Mouse (Mus musculus): ENCODE data around the gene Ptpro.
A peak's percentile ranks its signal among the peaks of the same experiment; 100 is the strongest.

Ptpro gene

DNA sequence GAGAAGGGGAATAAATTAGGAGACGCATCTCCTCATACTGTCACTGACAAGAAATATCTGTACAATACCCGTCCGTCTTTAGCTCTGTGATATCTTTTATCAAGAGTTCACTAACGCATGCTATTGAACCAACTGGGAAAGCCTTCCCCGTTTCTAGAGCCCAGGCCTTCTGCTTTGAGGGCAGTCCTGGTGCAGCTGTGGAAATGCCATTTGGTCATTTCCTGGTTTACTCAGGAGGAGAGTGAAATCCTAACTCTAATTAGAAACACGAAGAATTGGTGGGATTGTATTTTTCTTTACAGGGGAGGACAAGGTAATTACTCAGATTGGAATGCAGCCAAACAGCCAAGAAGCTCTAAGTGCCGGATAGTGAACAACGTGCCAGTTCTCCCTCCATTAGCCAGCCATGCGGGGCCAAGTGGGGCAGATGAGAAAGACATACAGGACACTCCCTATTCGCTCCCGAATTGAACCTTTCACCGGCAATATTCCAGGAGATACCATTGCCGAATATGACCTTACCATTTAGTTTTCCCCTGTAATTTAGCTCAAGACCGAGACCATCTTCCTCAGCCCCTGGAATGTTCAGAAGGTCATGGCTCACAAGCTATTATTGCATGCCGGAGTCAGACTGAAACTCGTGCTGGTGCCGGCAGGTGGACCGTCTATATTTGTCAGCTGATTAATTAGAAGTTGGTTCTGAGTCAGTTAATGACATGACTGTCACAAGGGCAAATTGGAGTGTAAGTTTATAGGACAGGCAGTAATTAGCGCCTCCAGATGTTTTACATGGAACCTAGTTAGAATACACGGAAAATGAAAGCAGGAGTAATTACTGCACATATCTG lies 43.1 kb downstream of the Ptpro start:
- no peak for DNase-seq (ENCODE audit: low spot score in 2 of 2)

DNA sequence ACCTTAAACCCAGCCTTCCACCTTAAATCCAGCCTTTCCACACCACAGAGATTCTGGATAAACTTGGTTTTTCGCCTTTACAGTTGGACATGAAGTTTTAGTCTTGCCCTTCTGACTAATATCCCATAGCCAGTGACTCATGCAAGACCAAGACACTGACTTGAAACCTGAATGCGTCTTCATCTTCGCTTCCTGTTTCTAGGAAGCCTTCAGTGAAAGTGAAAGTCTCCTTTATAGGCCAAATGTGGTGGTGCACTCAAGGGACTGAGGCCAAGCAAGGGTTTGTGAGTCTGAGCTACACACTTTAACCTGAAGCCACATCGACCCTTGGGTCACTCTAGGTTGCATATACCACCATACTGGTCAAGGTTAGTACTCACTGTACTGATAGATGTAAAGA lies 50.4 kb downstream of the Ptpro start:
- DNase-seq (ENCODE audit: low spot score in 2 of 2) = no peak

DNA sequence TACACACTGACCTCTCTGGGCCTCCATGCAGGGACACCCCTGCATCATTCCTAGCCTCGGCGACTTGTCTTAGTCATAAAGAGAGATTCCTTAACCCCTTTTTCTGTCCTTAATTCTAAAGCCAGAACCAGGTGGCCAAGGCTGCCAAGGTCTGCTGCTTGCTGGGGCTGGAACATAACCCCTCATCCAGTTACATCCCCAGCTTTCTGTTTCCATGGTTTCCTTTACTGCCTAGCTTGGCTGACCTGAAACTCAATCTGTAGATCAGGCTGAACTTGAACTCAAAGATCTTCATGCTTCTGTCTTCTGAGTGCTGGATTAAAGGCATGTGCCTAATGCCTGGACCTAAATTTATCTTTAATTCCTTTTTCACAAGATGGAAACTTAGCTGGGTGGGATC lies 51.7 kb downstream of the Ptpro start:
- DNase-seq (ENCODE audit: low spot score in 2 of 2) = no peak

DNA sequence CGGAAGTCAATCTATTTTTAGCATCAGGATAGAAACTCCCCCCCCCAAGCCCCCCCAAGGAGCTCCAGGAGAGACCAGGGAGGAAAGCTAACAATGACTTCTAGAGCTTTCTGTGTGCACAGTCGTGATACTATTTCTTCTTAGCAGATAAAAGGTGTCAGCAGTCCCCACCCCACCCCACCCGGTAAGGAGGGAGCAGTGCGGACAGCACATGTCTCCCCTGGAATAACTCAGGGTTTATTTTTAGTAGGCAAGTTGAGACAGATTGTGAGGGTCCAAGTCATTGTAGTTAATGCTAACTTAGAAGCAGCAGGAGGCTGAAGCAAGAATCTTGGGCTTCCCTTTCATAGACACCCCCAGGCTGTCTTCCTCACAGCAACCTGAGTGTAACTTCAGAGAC lies 63.1 kb downstream of the Ptpro start:
- no peak for DNase-seq (ENCODE audit: low spot score in 2 of 2)

DNA sequence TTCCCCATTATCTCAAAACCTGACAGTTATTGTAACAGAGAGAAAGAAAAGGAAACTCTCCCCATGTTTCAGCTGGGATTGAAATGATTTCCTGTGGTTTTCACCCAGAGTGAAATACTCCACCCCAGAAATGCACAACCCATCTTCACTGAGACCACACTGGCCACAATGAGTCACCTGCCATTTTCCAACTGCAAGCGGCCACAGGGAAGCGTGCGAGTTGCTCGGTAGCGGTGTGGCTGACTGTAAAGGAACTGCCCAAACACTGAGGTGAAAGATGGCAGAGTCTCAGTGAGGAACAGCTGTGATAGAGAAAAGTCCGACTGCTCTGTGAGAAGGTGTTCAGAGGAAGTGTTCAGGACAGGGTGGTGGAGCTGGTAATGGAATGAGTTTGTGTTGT lies 64.2 kb downstream of the Ptpro start:
- DNase-seq (ENCODE audit: low spot score in 2 of 2) = no peak

DNA sequence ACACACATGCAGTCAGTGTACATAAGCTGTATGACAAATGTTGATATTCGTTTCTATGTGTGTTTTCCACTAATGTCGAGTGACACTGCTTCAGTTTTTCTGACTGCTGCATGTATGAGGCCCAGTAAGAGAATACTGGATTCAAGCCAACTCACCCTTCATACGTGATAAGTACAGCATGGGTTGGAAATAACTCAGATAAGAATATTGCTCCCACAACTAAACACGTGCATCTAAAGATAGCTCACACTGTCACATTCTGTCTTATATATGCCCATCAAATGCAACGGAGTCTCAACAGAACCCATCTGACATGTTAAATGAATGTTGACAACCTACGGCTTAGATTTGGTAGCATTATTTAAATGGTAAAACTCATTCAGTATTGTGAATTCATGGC lies 65.4 kb downstream of the Ptpro start:
- no peak for DNase-seq (ENCODE audit: low spot score in 2 of 2)

DNA sequence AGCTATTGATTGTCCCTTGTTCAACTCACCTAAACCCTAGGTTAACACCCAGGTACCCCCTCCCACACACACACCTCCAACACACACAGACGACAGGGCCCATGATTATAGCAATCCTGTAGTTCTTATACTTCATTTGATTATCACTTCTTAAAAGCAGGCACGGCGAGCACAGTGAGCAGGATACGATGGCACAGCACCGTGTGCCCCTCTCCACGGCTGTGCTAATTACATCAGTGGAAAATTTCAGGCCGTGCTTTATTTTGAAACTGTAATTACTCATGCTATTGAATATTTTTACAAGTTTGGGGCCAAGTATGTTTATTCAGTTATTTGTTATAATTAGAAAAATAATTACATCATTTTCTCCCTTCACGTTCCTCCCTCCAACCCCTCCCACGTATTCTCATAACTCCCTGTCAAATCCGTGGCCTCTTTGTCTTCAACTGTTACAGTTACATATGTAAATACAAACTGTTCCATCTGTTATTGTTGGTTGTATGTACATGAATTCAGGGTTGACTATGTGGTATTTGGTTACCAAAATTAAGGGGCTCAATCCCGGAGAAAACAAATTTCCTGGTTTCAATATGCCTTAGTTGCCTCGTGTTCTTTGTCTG lies 66.2 kb downstream of the Ptpro start:
- no peak for DNase-seq (ENCODE audit: low spot score in 2 of 2)

DNA sequence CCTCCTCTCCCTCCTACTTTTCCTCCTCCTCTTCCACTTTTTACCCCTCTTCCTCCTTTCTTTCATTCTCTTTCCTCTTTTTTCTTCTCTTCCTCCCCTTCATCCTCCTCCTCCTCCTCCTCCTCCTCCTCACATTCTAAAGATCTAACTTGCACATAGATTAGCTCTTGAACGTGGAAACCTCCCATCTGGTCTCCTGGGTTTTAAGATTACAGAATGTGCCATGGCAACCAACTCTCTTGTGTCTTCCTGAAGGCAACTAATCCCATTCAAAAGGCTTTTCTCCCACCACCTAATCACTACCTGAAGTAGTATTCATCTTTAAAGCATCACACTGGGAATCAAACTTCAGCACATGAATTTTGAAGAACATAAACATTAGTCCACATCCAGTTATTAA lies 67.5 kb downstream of the Ptpro start:
- no peak for DNase-seq (ENCODE audit: low spot score in 2 of 2)

DNA sequence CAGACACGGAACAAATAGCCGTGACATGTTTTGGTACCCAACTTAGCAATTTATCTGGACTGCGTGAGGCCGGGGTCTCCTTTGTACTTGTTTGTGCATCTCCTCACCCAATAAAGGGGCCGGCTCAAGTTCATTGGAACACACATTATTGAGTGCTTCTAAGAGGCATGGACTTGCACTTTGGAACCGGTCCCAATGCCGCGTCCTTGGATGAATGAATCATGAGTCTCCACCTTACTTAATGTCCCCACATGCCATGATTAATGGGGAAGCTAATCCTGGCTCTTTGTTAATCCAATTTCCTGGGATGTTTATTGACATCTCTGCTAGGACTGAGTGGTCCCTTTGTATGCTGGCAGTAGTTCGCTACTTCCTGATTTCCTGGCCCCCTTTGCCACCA lies 75.6 kb downstream of the Ptpro start:
- no peak for DNase-seq (ENCODE audit: low spot score in 2 of 2)

DNA sequence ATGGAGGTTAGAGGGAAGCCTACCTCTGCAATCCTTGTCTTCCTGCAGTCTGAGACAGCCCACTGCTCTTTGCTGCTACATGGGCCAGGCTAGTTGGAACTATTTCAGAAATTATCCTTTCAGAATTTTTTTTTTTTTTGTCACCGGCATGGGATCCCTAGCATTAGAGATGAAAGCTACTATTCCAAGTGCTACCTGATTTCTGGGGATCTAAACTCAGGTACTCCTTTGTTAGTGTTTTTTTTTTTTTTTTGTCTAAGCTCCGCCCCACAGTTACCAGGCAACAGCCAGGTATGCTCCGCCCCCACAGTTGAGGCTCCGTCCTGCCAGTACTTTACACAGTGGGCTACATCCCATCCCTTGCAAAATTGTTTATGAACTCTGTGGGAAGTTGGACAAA lies 76.1 kb downstream of the Ptpro start:
- no peak for DNase-seq (ENCODE audit: low spot score in 2 of 2)

DNA sequence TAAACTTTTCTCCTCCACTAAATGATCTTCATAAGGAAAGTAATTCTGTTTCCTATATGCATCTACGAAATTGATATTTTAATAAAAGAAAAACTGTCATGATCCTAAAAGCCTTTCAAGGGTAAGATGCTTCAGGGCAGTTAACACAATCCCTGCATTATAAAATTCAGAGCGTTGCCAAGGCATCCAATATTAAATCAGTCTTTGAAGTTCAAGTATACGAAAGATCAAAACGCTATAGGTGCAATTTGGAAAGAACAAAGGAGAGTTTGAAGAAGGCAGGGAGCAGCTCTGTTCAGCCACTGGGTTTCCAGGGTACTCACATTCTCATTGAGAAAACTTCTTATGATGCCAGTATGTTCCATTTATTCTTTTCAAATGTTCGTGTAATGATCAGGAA lies 78.7 kb downstream of the Ptpro start:
- DNase-seq (ENCODE audit: low spot score in 2 of 2) = no peak

DNA sequence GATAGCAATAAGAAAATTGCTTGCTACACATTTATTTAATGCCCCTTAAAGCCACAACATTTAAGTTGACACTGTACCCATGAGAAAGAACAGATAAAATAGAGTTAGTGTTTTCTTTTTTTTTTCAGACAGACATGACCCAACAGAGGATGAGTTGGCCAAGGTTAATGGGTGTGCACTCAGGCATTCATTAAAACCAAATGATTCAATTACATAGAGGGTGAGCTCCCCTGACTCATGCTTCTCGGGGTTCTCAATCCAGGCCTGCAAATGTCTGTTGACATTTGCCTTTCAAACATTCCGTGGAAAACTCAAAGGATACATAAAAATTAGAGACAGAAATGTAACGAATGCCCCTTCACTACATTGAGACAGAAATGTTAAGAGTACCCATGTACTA lies 79.7 kb downstream of the Ptpro start:
- no peak for DNase-seq (ENCODE audit: low spot score in 2 of 2)

DNA sequence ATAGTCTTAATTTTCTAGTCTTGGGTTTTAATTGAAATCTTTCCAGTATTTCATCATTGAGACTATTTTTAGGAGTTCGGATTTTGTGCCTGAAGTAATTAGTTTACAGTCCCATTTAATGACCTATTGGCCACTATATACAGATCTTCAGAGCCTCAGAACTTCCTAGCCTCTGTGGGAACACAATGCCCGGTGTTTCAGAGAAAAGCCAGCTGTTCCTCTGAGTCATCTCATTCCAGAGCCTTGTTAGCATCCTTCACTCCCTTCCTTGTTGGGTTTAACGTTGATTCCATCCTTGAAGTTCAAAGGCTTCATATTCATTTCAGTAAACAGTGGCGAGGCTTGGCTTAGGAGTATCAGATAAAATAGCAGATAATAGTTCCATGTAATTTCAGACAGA lies 87.0 kb downstream of the Ptpro start:
- DNase-seq (ENCODE audit: low spot score in 2 of 2) = no peak

DNA sequence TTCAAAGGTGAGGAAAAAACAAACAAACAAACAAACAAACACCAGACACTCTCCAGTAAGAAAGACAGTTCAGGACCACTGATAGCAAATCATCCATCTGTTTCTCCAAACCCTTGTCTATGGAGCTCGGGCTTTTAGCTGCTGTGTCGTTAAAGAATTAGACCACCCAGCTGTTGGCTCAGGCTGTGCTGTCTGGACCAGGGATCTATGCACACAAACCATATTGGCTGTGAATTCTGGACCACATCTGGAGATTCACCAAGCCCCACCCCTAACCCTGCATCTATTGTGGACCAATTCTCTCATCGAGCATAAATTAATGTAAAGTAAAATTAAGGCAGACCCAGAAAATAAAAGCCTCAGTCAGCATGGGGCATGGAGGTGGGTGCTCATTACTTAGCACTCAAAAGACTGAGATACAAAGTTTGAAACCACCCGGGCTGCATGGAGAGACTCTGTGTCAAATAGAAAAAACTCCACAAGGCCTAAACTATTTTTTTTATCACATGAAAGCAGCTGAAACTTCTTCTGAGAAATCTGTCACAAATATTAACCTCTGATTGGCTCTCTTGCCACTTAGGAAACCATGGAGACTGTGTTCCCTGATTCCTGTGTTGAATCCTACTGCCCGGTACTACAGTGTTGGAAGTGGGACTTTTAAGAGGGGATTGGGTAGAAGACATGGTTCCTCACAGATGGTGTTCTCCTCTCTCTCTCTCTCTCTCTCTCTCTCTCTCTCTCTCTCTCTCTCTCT lies 91.7 kb downstream of the Ptpro start:
- no peak for DNase-seq (ENCODE audit: low spot score in 2 of 2)

DNA sequence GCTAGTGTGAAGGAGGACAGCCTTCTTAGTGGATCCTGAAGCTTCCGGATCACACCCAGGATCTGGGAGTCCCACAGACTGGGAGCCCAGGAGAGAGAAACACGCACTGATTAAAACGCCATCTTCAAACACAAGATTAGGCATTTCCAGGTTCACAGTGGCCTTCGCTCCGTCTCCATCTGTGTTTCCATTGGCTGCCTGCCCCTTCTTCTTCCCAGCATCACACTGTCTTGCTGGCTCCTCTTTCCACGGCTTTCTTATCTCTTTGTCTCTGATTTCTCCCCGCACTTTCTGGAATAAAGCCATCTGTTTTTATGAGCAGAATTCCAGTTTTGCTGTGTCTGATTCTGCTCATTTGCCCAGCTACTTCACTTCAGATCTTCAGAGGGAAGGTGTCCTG lies 108.0 kb downstream of the Ptpro start:
- no peak for DNase-seq (ENCODE audit: low spot score in 2 of 2)

DNA sequence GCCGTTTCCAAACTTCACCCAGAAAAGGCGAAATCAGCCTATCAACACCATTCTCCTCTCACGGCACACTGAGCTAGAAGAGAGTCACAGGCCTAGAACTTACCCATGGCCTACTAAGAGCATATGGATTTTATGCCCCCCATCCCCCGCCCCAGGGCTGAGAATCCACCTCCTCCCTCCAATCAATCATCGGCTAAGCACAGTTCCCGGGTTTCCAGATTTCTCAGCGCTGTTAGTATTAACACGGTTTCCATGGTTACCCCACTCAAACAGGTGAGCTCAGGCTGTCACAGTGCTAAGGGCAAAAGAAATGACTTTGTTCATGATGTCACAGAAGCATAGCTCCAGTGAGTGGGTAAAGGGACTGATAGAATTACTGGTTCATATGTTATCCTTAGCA lies 110.1 kb downstream of the Ptpro start:
- DNase-seq (ENCODE audit: low spot score in 2 of 2) = no peak

DNA sequence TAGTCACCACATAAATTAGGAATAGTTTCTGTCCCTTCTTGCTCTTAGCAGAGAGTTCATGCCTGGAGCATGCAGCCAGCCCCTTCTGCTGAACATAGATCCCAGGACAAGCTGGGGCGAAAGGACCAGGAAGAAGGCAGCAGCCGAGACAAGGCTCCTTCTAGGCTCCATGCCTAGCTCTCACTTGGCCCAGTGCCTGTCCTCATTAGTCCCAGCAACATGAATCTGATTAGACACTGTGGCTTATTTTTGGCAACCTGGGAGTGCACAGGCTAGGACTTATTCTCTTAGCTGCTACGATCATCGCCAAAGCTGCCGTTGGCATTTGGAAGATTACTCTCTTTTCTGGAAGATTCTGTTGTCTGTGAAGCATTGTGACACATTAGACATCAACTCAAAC lies 112.6 kb downstream of the Ptpro start:
- DNase-seq (ENCODE audit: low spot score in 2 of 2) = peak; percentile 8 to 13

DNA sequence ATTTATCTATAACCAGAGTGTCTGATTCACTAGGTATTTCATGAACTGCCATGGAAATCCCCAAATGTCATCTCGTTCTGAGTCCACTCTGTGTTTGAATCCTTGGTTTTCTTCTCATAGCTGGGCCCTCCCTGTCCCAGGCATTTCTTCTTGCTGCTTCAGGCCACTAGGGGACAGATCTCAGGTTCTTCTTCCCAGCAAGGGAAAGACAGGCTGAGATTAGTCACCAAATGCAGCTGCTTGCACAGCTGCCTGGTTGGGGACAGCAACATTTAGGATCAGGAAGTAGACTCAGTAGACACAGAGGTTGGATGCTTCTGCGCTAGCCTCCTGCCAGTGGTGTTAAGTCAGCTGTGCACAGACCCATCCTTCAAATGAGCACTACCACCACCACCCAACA lies 113.5 kb downstream of the Ptpro start:
- DNase-seq (ENCODE audit: low spot score in 2 of 2) = no peak

DNA sequence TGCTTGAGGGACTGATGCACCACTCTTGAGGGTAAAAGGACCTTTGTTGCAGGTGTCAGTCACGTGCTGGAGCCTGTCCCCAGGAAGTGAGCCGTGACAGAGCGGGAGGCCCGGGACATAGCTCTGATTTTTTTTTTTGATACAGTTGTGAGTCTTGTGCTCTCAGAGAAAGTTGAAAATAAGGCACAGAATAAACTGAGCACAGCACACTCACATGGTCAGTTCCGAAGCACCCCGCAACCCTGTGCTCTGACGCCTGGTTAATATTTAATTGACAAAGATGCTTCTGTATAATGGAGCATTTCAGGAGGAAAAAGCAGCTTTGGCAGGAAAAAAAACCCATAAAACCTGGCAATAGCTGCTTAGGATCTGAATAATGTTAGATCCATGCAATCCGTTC lies 118.6 kb downstream of the Ptpro start:
- DNase-seq (ENCODE audit: low spot score in 2 of 2) = no peak

DNA sequence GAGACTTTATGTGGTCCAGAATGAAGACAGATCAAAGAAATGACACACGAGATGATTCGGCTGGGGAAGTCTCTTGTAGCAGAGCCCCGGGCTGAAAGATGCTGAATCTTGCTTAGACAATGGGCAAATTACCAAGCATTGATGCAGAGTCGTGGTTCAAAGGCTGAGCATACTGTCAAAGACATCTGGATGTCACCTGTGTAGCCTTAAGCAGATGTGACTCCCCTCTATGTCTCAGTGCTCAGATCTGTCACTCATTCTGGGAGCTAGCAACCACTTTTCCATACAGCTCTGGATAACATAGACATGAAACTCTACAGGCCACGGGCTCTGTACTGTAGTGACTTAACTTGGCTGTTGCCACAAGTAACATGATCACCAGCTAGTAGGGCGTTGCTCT lies 119.3 kb downstream of the Ptpro start:
- DNase-seq (ENCODE audit: low spot score in 2 of 2) = no peak

DNA sequence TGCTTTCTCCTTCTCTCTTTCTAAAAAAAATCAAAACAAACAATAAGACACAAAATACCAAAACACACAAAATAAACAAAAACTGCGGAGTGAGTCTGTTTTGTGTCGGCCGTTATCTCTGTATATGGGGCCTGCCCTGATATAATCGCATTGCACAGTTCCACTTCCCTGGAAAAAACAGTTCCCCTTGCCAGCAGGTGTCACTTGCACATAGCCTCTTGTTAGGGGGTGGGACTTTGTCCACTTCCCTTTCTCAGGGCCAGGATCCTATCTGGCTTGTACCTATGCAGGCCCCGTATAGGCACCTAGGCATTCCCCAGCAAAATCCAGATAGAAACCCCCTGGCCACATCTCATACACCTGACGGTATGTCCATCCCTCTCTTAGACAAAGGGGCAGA lies 121.8 kb downstream of the Ptpro start:
- DNase-seq (ENCODE audit: low spot score in 2 of 2) = no peak

DNA sequence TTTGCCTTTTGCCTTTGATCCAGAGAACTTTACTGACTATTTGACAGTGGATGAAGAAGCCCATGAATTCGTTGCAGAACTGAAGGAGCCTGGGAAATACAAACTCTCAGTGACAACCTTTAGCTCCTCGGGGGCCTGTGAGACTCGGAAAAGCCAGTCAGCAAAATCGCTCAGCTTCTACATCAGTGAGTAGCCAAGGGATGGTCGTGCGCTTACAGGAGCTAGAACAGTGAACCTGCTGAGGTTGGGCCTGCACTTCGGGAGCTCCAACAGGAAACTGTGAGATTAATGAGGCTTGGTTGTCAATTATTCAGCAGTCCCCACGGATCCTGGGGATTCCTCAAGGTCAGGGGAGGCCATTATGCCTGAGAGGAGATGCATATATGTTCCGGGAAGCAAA lies 130.4 kb downstream of the Ptpro start:
- DNase-seq (ENCODE audit: low spot score in 2 of 2) = no peak

DNA sequence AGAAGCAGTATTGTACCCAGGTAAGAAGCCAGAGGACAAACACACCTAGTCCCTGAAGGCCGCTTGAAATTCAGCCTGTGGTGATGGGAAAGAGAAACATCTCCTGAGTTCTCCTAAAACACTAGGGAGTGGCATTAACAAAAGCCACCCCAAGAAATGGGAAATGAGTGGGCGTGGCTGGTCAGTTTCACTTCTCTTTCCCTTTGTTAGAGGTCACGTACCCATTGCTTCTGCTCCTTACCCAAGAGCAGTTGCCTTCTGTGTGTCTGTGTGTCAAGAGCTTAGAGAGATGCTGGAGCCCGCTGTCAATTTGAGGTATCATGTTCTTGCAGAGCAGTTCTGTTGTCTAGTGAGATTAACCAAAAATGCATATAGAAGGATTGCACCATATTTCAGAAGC lies 134.2 kb downstream of the Ptpro start:
- peak; percentile 18 to 41 for DNase-seq (ENCODE audit: low spot score in 2 of 2)

All from heart, adult 9 months (tissue).